Mouse (Mus musculus): ENCODE measurements around the gene Shank1.

GRCm38 (mm10) chr7:44350957-44351711, 41.1 kb downstream of the Shank1 start:
- TF ChIP-seq POLR2A (IDR thresholded peaks at IDR 0.05; ENCODE audit: control insufficient read depth, low read depth, low read length) (no peak), CTCF (IDR thresholded peaks at IDR 0.05; ENCODE audit: control insufficient read depth, insufficient read depth, insufficient replicate concordance, low read depth, low read length) (peak; percentile 43; the same call in 1 of the 2 replicates)

Measured in testis, adult 2 months (tissue).